12 mouse cellular contexts compared by ENCODE assay signal in genomic region chr9:71879415-71879814, GRCm38 (mm10).
DNase-seq lines count a peak whose midpoint lies in the region; ATAC-seq and TF ChIP-seq lines count a peak whose summit lies in the region.
"Had no signal": no experiment of that assay in that cellular context is flagged by ENCODE, and none has a peak within 500 bp of the region (broad histone marks: within the 10 kb centered on the region; RNA-seq: fewer than 3 reads in every experiment).

No protein-coding gene starts in this region.

- peaks cover 51% of the 10 kb centered on the region for H3K36me3 ChIP-seq in lung, embryonic 14.5 days (ENCODE audit: insufficient read depth)
- peaks cover 39% of the 10 kb centered on the region for H3K36me3 ChIP-seq in hindbrain, embryonic 12.5 days
- peaks cover 6% of the 10 kb centered on the region; the same call in 1 of the 2 replicates for H3K36me3 ChIP-seq in midbrain, postnatal 0 days (ENCODE audit: insufficient read depth, low read length)
- peaks cover 14% of the 10 kb centered on the region for H3K36me3 ChIP-seq in liver, embryonic 11.5 days (ENCODE audit: control insufficient read depth, insufficient read depth, low read length)

- H3K9ac ChIP-seq in lung, embryonic 14.5 days, result no peak overlapping the region
- H3K9ac ChIP-seq in hindbrain, embryonic 12.5 days, result no peak overlapping the region
- H3K9ac ChIP-seq in midbrain, postnatal 0 days (replicated peaks; ENCODE audit: low read length, poor library complexity, severe bottlenecking), result no peak overlapping the region
- no peak overlapping the region for H3K9ac ChIP-seq in liver, embryonic 11.5 days (ENCODE audit: low read depth, low read length)

- H3K4me1 ChIP-seq in lung, embryonic 14.5 days (ENCODE audit: insufficient read depth), result peaks cover 21% of the 10 kb centered on the region
- peaks cover 39% of the 10 kb centered on the region for H3K4me1 ChIP-seq in hindbrain, embryonic 12.5 days
- no peaks in the 10 kb centered on the region for H3K4me1 ChIP-seq in midbrain, postnatal 0 days (ENCODE audit: insufficient read depth, low read length)
- H3K4me1 ChIP-seq in liver, embryonic 11.5 days (replicated peaks; ENCODE audit: control insufficient read depth, insufficient read depth, low read length), result no peaks in the 10 kb centered on the region; the same call in 1 of the 2 replicates

- no peaks in the 10 kb centered on the region for H3K27me3 ChIP-seq in lung, embryonic 14.5 days (ENCODE audit: insufficient read depth, low read length)
- H3K27me3 ChIP-seq in hindbrain, embryonic 12.5 days, result no peaks in the 10 kb centered on the region
- no peaks in the 10 kb centered on the region for H3K27me3 ChIP-seq in midbrain, postnatal 0 days (ENCODE audit: insufficient read depth, low read length)
- no peaks in the 10 kb centered on the region for H3K27me3 ChIP-seq in liver, embryonic 11.5 days (replicated peaks; ENCODE audit: control insufficient read depth, insufficient read depth, low read length)

- WGBS in lung, embryonic 14.5 days, result 39% methylated on average over 2 of the region's 2 CpGs
- WGBS in hindbrain, embryonic 12.5 days, result 19% methylated on average over 2 of the region's 2 CpGs
- WGBS in midbrain, postnatal 0 days, result 17% methylated on average over 2 of the region's 2 CpGs
- 60% methylated on average over 2 of the region's 2 CpGs for WGBS in liver, embryonic 11.5 days

- H3K4me2 ChIP-seq in lung, embryonic 14.5 days, result no peak overlapping the region
- H3K4me2 ChIP-seq in hindbrain, embryonic 12.5 days (replicated peaks), result no peak overlapping the region
- no peak overlapping the region for H3K4me2 ChIP-seq in midbrain, postnatal 0 days (ENCODE audit: low read depth, low read length, poor library complexity, severe bottlenecking)
- H3K4me2 ChIP-seq in liver, embryonic 11.5 days, result no peak overlapping the region

- peak overlapping the region; percentile 91 for H3K27ac ChIP-seq in lung, embryonic 14.5 days (ENCODE audit: low read depth)
- peak overlapping the region; percentile 86; the same call in 1 of the 2 replicates for H3K27ac ChIP-seq in hindbrain, embryonic 12.5 days
- H3K27ac ChIP-seq in midbrain, postnatal 0 days (ENCODE audit: low read depth, low read length), result no peak overlapping the region
- no peak overlapping the region for H3K27ac ChIP-seq in liver, embryonic 11.5 days (ENCODE audit: low read depth, low read length)
- H3K27ac ChIP-seq: limb, embryonic 10.5 days had no signal

- no peak for TF ChIP-seq CTCF in lung, embryonic 14.5 days (IDR thresholded peaks at IDR 0.05; ENCODE audit: low read depth)
- no peak for TF ChIP-seq CTCF in midbrain, postnatal 0 days (IDR thresholded peaks at IDR 0.05)

- no peak for ATAC-seq in lung, embryonic 14.5 days (ENCODE audit: insufficient read depth)
- peak; percentile 91 for ATAC-seq in hindbrain, embryonic 12.5 days (ENCODE audit: low FRiP score)
- ATAC-seq in midbrain, postnatal 0 days (ENCODE audit: low FRiP score), result no peak
- ATAC-seq in erythroblast, adult 5-6 weeks (replicated peaks; ENCODE audit: low FRiP score, poor library complexity, severe bottlenecking), result no peak
- ATAC-seq in liver, embryonic 11.5 days (replicated peaks; ENCODE audit: low FRiP score), result no peak

- no peak overlapping the region for H3K4me3 ChIP-seq in lung, embryonic 14.5 days (ENCODE audit: low read depth, low read length)
- H3K4me3 ChIP-seq in hindbrain, embryonic 12.5 days, result no peak overlapping the region
- H3K4me3 ChIP-seq in midbrain, postnatal 0 days (ENCODE audit: low read depth, low read length), result no peak overlapping the region
- H3K4me3 ChIP-seq in liver, embryonic 11.5 days (ENCODE audit: low read depth, low read length), result no peak overlapping the region
- H3K4me3 ChIP-seq: limb, embryonic 10.5 days had no signal

- H3K9me3 ChIP-seq in lung, embryonic 14.5 days (ENCODE audit: low read depth, low read length), result no peaks in the 10 kb centered on the region
- H3K9me3 ChIP-seq in hindbrain, embryonic 12.5 days (replicated peaks), result no peaks in the 10 kb centered on the region
- no peaks in the 10 kb centered on the region for H3K9me3 ChIP-seq in midbrain, postnatal 0 days (ENCODE audit: low read length)
- no peaks in the 10 kb centered on the region for H3K9me3 ChIP-seq in liver, embryonic 11.5 days (ENCODE audit: control insufficient read depth, low read length)
- H3K9me3 ChIP-seq: limb, embryonic 10.5 days had no signal

- no peak for DNase-seq in lung, embryonic 14.5 days
- DNase-seq in lung, postnatal 10 days, result no peak
- DNase-seq in embryo, embryonic 11 days, result peak; percentile 62
- DNase-seq in midbrain, postnatal 0 days (ENCODE audit: low spot score), result peak; percentile 68
- no peak for DNase-seq in T-cell, adult 2 months (ENCODE audit: low spot score)
- no peak for DNase-seq in liver, embryonic 11.5 days (ENCODE audit: low spot score)
- DNase-seq: gastrocnemius, postnatal 36 days; kidney, adult 11 months; lung, postnatal 36 days had no signal

Comparison
In these comparisons a context has a peak if more than half of its experiments do, and no peak if none do; other contexts are left out.
1. DNase-seq: peak in embryo, embryonic 11 days (single experiment) and midbrain, postnatal 0 days (single experiment); none in lung, embryonic 14.5 days (single experiment), lung, postnatal 10 days (single experiment), T-cell, adult 2 months (single experiment) and liver, embryonic 11.5 days (single experiment).
2. H3K27ac ChIP-seq: peak in lung, embryonic 14.5 days (single experiment) and hindbrain, embryonic 12.5 days (single experiment); none in midbrain, postnatal 0 days (single experiment) and liver, embryonic 11.5 days (single experiment).